ENCODE assay signal across 9 mouse cellular contexts in the genomic region with DNA sequence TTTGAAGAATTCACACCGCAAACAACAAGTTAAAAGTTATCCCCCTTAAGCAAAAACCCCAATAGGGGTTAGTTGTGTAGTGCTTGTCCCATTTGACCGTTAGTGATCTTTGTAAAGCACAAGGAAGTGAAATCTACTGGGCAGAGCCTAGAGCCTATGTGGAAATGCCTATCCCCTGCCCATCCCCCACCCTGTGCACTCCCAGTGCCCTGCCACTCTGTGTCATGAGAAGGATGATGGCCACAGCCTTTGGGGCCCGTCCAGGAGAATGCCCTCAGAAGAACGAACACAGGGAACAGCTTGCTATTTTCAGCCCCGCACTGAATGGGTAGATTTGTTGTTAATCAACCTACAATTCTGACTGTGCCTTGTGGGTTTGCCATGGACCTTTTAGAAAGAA. TPM values are rescaled to one million over a fixed set of nuclear protein-coding genes. Genes with fewer than 3 reads are reported as not detected.
A peak's percentile ranks its signal among the peaks of the same experiment; 100 is the strongest.
DNase-seq lines count a peak whose midpoint lies in the region; ATAC-seq lines count a peak whose summit lies in the region.
"Had no signal": no experiment of that assay in that cellular context is flagged by ENCODE, and none has a peak within 500 bp of the region (broad histone marks: within the 10 kb centered on the region; RNA-seq: fewer than 3 reads in every experiment).

No protein-coding gene starts in this region.

- peaks cover 17% of the 10 kb centered on the region for H3K36me3 ChIP-seq in heart, embryonic 10.5 days

- 0 out of 2 replicates have a peak overlapping the region, but pooled peaks have one; percentile 12 for H3K4me3 ChIP-seq in heart, embryonic 10.5 days
- H3K4me3 ChIP-seq: hindbrain, embryonic 15.5 days had no signal

- peaks cover 21% of the 10 kb centered on the region for H3K4me1 ChIP-seq in heart, embryonic 10.5 days
- H3K4me1 ChIP-seq: hindbrain, embryonic 15.5 days had no signal

- DNase-seq in adrenal gland, adult 18-20 months (ENCODE audit: low spot score in 2 of 2) = peak; percentile 15 to 40
- peak; percentile 68 to 80 for DNase-seq in adrenal gland, postnatal 36 days
- no peak for DNase-seq in heart, embryonic 10.5 days (ENCODE audit: low spot score)
- DNase-seq in lung, postnatal 10 days = peak; percentile 29
- no peak for DNase-seq in retina, embryonic 14.5 days (ENCODE audit: low spot score)
- no peak for DNase-seq in yolk sac, embryonic 10.5 days (ENCODE audit: low spot score)
- no peak for DNase-seq in right cerebral cortex, adult 2 months (ENCODE audit: low spot score in 2 of 2)

- H3K27me3 ChIP-seq in heart, embryonic 10.5 days (ENCODE audit: insufficient read depth, poor library complexity, severe bottlenecking) = no peaks in the 10 kb centered on the region
- H3K27me3 ChIP-seq: hindbrain, embryonic 15.5 days had no signal

- H3K27ac ChIP-seq in heart, embryonic 10.5 days = peak overlapping the region; percentile 64
- H3K27ac ChIP-seq: hindbrain, embryonic 15.5 days had no signal

- WGBS in heart, embryonic 10.5 days = 53% methylated on average over 5 of the region's 5 CpGs

- H3K9me3 ChIP-seq in heart, embryonic 10.5 days = no peaks in the 10 kb centered on the region
- H3K9me3 ChIP-seq: hindbrain, embryonic 15.5 days had no signal

- no peak for ATAC-seq in activated CD4-positive, CD25-positive, alpha-beta regulatory T cell, adult 4 months

RNA-seq across cellular contexts. Expression of a gene that starts 6.5 kb away (rescaled TPM):
- 10 to 100 TPM; 28.6 to 33.6 TPM for total RNA-seq in adrenal gland, adult 18-20 months (2021)
- total RNA-seq in adrenal gland, postnatal 36 days (2021) = 10 to 100 TPM; 28.4 to 31.3 TPM
- 52.8 and 60.8 TPM in 2 replicates for polyA plus RNA-seq in heart, embryonic 10.5 days (2016; fragmentation: Nextera tagmentation; extraction: Ambion mirVana)
- 10 to 100 TPM; 34.5 to 40.6 TPM for polyA plus RNA-seq in activated CD4-positive, CD25-positive, alpha-beta regulatory T cell, adult 4 months (2017; shearing (Covaris generic))

Comparison
In these comparisons a context has a peak if more than half of its experiments do, and no peak if none do; other contexts are left out.
1. DNase-seq: peak in adrenal gland, adult 18-20 months (2 of 2), adrenal gland, postnatal 36 days (2 of 2) and lung, postnatal 10 days (single experiment); none in heart, embryonic 10.5 days (single experiment), retina, embryonic 14.5 days (single experiment), yolk sac, embryonic 10.5 days (single experiment) and right cerebral cortex, adult 2 months (0 of 2).